In the genomic region with DNA sequence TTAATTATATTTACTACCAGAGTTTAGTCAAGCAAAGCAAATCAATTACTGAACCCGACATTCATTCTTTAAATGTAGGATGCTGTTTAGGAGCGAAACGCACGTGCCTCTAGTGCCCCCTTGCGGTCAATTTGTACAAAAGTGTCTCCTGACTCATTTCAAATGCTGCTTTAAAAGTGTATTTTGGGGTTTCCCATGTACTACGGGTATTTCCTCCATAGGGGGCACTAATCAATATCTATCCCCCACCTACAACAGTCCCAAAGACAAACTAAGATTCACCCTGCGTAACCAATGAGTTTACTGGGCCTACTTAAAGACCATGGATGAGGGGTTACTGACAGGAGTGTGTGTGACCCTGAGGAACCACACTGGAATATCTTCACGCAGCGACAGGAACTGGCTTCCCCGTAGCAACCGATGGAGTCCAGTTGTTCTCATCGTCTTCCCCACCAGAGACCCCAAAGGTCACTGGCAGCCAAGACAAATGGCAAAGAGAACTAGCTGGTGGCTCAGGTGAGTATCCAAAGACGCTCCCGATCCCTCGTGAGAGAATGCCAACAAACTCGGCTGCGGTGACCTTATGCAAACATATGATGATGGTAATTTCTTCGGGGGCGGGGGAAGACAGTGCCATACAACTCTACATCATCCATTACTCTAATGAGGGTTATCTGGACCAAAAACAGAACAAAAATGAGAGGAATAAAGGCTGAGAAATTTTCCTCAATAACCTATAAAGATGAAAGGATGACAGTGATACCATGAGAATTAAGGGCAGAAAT, we compare ENCODE assay signal across 8 mouse cellular contexts. TPM values are rescaled to one million over a fixed set of nuclear protein-coding genes. Genes with fewer than 3 reads are reported as not detected.
DNase-seq lines count a peak whose midpoint lies in the region; ATAC-seq and TF ChIP-seq lines count a peak whose summit lies in the region.

No protein-coding gene starts in this region.

- no peak overlapping the region for H3K4me2 ChIP-seq in liver, embryonic 14.5 days (ENCODE audit: low read depth)
- H3K4me2 ChIP-seq in neural tube, embryonic 13.5 days: no peak overlapping the region

- no peak overlapping the region for H3K9ac ChIP-seq in liver, embryonic 14.5 days (replicated peaks)
- H3K9ac ChIP-seq in neural tube, embryonic 13.5 days: no peak overlapping the region

- WGBS in heart, embryonic 10.5 days: 57% methylated on average over 19 of the region's 19 CpGs
- 51% methylated on average over 19 of the region's 19 CpGs for WGBS in liver, embryonic 14.5 days (ENCODE audit: insufficient replicate concordance)
- WGBS in neural tube, embryonic 13.5 days: 54% methylated on average over 19 of the region's 19 CpGs

- no peak overlapping the region for H3K4me3 ChIP-seq in heart, embryonic 10.5 days
- no peak overlapping the region for H3K4me3 ChIP-seq in liver, embryonic 14.5 days (ENCODE audit: insufficient read depth in 1 of 2, low read depth in 2 of 2, low read length in 2 of 2)
- H3K4me3 ChIP-seq in neural tube, embryonic 13.5 days: no peak overlapping the region

- H3K27me3 ChIP-seq in heart, embryonic 10.5 days (ENCODE audit: insufficient read depth, poor library complexity, severe bottlenecking): no peaks in the 10 kb centered on the region
- H3K27me3 ChIP-seq in liver, embryonic 14.5 days (ENCODE audit: control insufficient read depth, insufficient read depth, low read length): no peaks in the 10 kb centered on the region
- no peaks in the 10 kb centered on the region for H3K27me3 ChIP-seq in neural tube, embryonic 13.5 days

- no peak for ATAC-seq in liver, embryonic 14.5 days (ENCODE audit: insufficient read depth)
- peak; percentile 80 for ATAC-seq in neural tube, embryonic 13.5 days (ENCODE audit: low read depth)

- H3K36me3 ChIP-seq in heart, embryonic 10.5 days: peaks cover 9% of the 10 kb centered on the region; the same call in 1 of the 2 replicates
- H3K36me3 ChIP-seq in liver, embryonic 14.5 days (replicated peaks; ENCODE audit: control insufficient read depth, insufficient read depth, low read depth): no peaks in the 10 kb centered on the region
- H3K36me3 ChIP-seq in neural tube, embryonic 13.5 days: peaks cover 11% of the 10 kb centered on the region

- no peaks in the 10 kb centered on the region for H3K9me3 ChIP-seq in heart, embryonic 10.5 days
- H3K9me3 ChIP-seq in liver, embryonic 14.5 days (ENCODE audit: control insufficient read depth, low read length): no peaks in the 10 kb centered on the region
- H3K9me3 ChIP-seq in neural tube, embryonic 13.5 days: peaks cover 4% of the 10 kb centered on the region; the same call in 1 of the 2 replicates

- TF ChIP-seq EP300 in liver, embryonic 14.5 days (IDR thresholded peaks at IDR 0.05; ENCODE audit: low read depth): no peak

- peak; percentile 83 for DNase-seq in CD4-positive helper T cell, adult 2 months (ENCODE audit: low read depth, low spot score)
- DNase-seq in adrenal gland, postnatal 10 days: peak; percentile 87
- peak; percentile 75 for DNase-seq in embryo, embryonic 11.5 days (ENCODE audit: low read depth, low spot score)
- peak; percentile 80 for DNase-seq in heart, embryonic 10.5 days (ENCODE audit: low spot score)
- DNase-seq in kidney, postnatal 10 days: peak; percentile 90
- peak; percentile 37 to 49 (median 47) for DNase-seq in liver, embryonic 14.5 days (ENCODE audit: low read depth in 3 of 3, low spot score in 3 of 3)
- DNase-seq in thymus, postnatal 0 days (ENCODE audit: low spot score): peak; percentile 85

- no peak overlapping the region for H3K27ac ChIP-seq in heart, embryonic 10.5 days
- H3K27ac ChIP-seq in liver, embryonic 14.5 days: no peak overlapping the region
- no peak overlapping the region for H3K27ac ChIP-seq in neural tube, embryonic 13.5 days (replicated peaks)

- H3K4me1 ChIP-seq in heart, embryonic 10.5 days: no peaks in the 10 kb centered on the region
- no peaks in the 10 kb centered on the region for H3K4me1 ChIP-seq in liver, embryonic 14.5 days (replicated peaks; ENCODE audit: control insufficient read depth in 2 of 2, insufficient read depth in 2 of 2, low read length in 1 of 2)
- H3K4me1 ChIP-seq in neural tube, embryonic 13.5 days (replicated peaks): 0 out of 2 replicates have a peak, but pooled peaks cover 2% of the 10 kb centered on the region

- peak; percentile 79 for TF ChIP-seq CTCF in liver, embryonic 14.5 days (IDR thresholded peaks at IDR 0.05; ENCODE audit: low read depth)

RNA-seq across cellular contexts. Expression of a gene that starts 14.4 kb away (rescaled TPM):
- 1 to 10 TPM; 8.0 to 8.9 TPM for total RNA-seq in adrenal gland, postnatal 10 days (2021)
- polyA plus RNA-seq in heart, embryonic 10.5 days (2016; fragmentation: Nextera tagmentation; extraction: Ambion mirVana): 1.7 and 3.1 TPM in 2 replicates
- polyA plus RNA-seq in liver, embryonic 14.5 days (2012; rRNA removed): 2.1 and 2.4 TPM in 2 replicates
- 1.7 and 1.9 TPM in 2 replicates for polyA plus RNA-seq in liver, embryonic 14.5 days (2014; fragmentation: Nextera tagmentation; extraction: Ambion mirVana)
- polyA plus RNA-seq in neural tube, embryonic 13.5 days (2015; fragmentation: Nextera tagmentation; extraction: Ambion mirVana): 1.7 and 2.2 TPM in 2 replicates
- polyA plus RNA-seq in thymus, postnatal 0 days (2015; fragmentation: Nextera tagmentation; extraction: Ambion mirVana): 6.0 and 6.3 TPM in 2 replicates

RNA-seq across cellular contexts. Expression of a gene that starts 42.0 kb away (rescaled TPM):
- total RNA-seq in adrenal gland, postnatal 10 days (2021): 1 to 10 TPM; 1.6 to 2.0 TPM
- polyA plus RNA-seq in heart, embryonic 10.5 days (2016; fragmentation: Nextera tagmentation; extraction: Ambion mirVana): 0.58 and 0.95 TPM in 2 replicates
- 0.62 and 0.83 TPM in 2 replicates for polyA plus RNA-seq in liver, embryonic 14.5 days (2012; rRNA removed)
- polyA plus RNA-seq in liver, embryonic 14.5 days (2014; fragmentation: Nextera tagmentation; extraction: Ambion mirVana): 0.33 and 0.45 TPM in 2 replicates
- 1.0 and 1.4 TPM in 2 replicates for polyA plus RNA-seq in neural tube, embryonic 13.5 days (2015; fragmentation: Nextera tagmentation; extraction: Ambion mirVana)
- 1.8 and 2.2 TPM in 2 replicates for polyA plus RNA-seq in thymus, postnatal 0 days (2015; fragmentation: Nextera tagmentation; extraction: Ambion mirVana)
